ENCODE assay signal across 12 mouse cellular contexts in the genomic region with DNA sequence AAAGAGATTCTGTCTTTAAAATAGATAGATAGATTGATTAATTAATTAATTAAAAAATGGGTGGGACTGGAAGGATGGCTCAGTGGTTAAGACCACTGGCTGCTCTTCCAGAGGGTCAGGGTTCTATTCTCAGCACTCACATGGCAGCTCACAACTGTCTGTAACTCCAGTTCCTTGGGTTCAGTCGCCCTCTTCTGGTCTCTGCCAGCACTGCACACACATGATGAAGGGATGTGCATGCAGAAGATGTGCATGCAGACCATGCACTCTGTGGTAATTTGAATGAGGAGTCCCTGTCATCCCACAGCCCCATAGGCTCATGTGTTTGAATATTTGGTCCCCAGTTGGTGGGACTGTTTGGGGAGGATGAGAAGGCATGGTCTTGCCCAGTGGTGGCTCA. TPM values are rescaled to one million over a fixed set of nuclear protein-coding genes. Genes with fewer than 3 reads are reported as not detected.
DNase-seq lines count a peak whose midpoint lies in the region; ATAC-seq and TF ChIP-seq lines count a peak whose summit lies in the region.
"Had no signal": no experiment of that assay in that cellular context is flagged by ENCODE, and none has a peak within 500 bp of the region (broad histone marks: within the 10 kb centered on the region; RNA-seq: fewer than 3 reads in every experiment).

No protein-coding gene starts in this region.

- no peaks in the 10 kb centered on the region for H3K9me3 ChIP-seq in intestine, postnatal 0 days (ENCODE audit: control insufficient read depth)
- no peaks in the 10 kb centered on the region for H3K9me3 ChIP-seq in intestine, embryonic 16.5 days (ENCODE audit: control insufficient read depth, low read length)
- H3K9me3 ChIP-seq: intestine, embryonic 15.5 days had no signal

- no peak for DNase-seq in testis, postnatal 14 days (ENCODE audit: low spot score)
- peak; percentile 74 for DNase-seq in R1 (ENCODE audit: low read depth, low spot score)
- no peak for DNase-seq in adrenal gland, postnatal 10 days
- no peak for DNase-seq in left cerebral cortex, postnatal 10 days (ENCODE audit: extremely low spot score in 1 of 2, low spot score in 2 of 2)
- DNase-seq: heart, postnatal 4 days; lung, adult 18-20 months; right cerebral cortex, postnatal 25 days had no signal

- intact Hi-C loops in left cerebral cortex, postnatal 10 days (cut with DNase I): no loop called here

- WGBS in intestine, postnatal 0 days: 65% methylated on average over 1 of the region's 1 CpGs
- 20% methylated on average over 1 of the region's 1 CpGs for WGBS in intestine, embryonic 16.5 days

- no peak for TF ChIP-seq POLR2A in testis, adult 2 months (IDR thresholded peaks at IDR 0.05; ENCODE audit: control insufficient read depth, low read depth, low read length)

- no peak overlapping the region for H3K9ac ChIP-seq in intestine, postnatal 0 days (ENCODE audit: low read depth, low read length)
- H3K9ac ChIP-seq in intestine, embryonic 16.5 days (ENCODE audit: low read depth, low read length): no peak overlapping the region
- H3K9ac ChIP-seq: intestine, embryonic 15.5 days had no signal

- H3K4me2 ChIP-seq in intestine, postnatal 0 days (replicated peaks; ENCODE audit: low read depth): no peak overlapping the region
- no peak overlapping the region for H3K4me2 ChIP-seq in intestine, embryonic 16.5 days (ENCODE audit: low read depth, low read length)
- H3K4me2 ChIP-seq: intestine, embryonic 15.5 days had no signal

- ATAC-seq in intestine, postnatal 0 days: no peak
- no peak for ATAC-seq in intestine, embryonic 16.5 days
- ATAC-seq: intestine, embryonic 15.5 days had no signal

- H3K27me3 ChIP-seq in intestine, postnatal 0 days (replicated peaks; ENCODE audit: control insufficient read depth, insufficient read depth, low read length): no peaks in the 10 kb centered on the region
- no peaks in the 10 kb centered on the region for H3K27me3 ChIP-seq in intestine, embryonic 16.5 days (replicated peaks; ENCODE audit: control insufficient read depth, insufficient read depth, low read length)
- no peaks in the 10 kb centered on the region for H3K27me3 ChIP-seq in testis, adult 2 months (ENCODE audit: control insufficient read depth, insufficient read depth, low read length)
- H3K27me3 ChIP-seq: intestine, embryonic 15.5 days had no signal

- no peak overlapping the region for H3K4me3 ChIP-seq in intestine, postnatal 0 days (ENCODE audit: low read depth, low read length)
- no peak overlapping the region for H3K4me3 ChIP-seq in intestine, embryonic 16.5 days (ENCODE audit: low read length)
- no peak overlapping the region for H3K4me3 ChIP-seq in testis, adult 2 months (ENCODE audit: control insufficient read depth, low read depth, low read length)
- H3K4me3 ChIP-seq: erythroblast, embryonic 14.5 days; intestine, embryonic 15.5 days had no signal

- peak; percentile 51 for TF ChIP-seq CTCF in intestine, postnatal 0 days (IDR thresholded peaks at IDR 0.05; ENCODE audit: low read depth)
- TF ChIP-seq CTCF in testis, adult 2 months (IDR thresholded peaks at IDR 0.05; ENCODE audit: control insufficient read depth, insufficient read depth, insufficient replicate concordance, low read depth, low read length): peak; percentile 38; the same call in 1 of the 2 replicates

- H3K27ac ChIP-seq in intestine, postnatal 0 days (ENCODE audit: low read depth, low read length): no peak overlapping the region
- H3K27ac ChIP-seq in intestine, embryonic 16.5 days (ENCODE audit: low read length): no peak overlapping the region
- H3K27ac ChIP-seq in testis, adult 2 months (ENCODE audit: control insufficient read depth, insufficient read depth, low read depth, low read length): no peak overlapping the region
- H3K27ac ChIP-seq: intestine, embryonic 15.5 days had no signal

- H3K4me1 ChIP-seq in intestine, postnatal 0 days (replicated peaks; ENCODE audit: control insufficient read depth, insufficient read depth, low read length): no peaks in the 10 kb centered on the region
- peaks cover 5% of the 10 kb centered on the region for H3K4me1 ChIP-seq in intestine, embryonic 16.5 days (ENCODE audit: control insufficient read depth, insufficient read depth, low read length)
- peaks cover 4% of the 10 kb centered on the region; the same call in 1 of the 2 replicates for H3K4me1 ChIP-seq in testis, adult 2 months (ENCODE audit: control insufficient read depth, insufficient read depth, low read length)

- no peaks in the 10 kb centered on the region for H3K36me3 ChIP-seq in intestine, postnatal 0 days (ENCODE audit: control insufficient read depth, insufficient read depth)
- H3K36me3 ChIP-seq in intestine, embryonic 16.5 days (ENCODE audit: control insufficient read depth, insufficient read depth, low read length): no peaks in the 10 kb centered on the region
- no peaks in the 10 kb centered on the region for H3K36me3 ChIP-seq in testis, adult 2 months (ENCODE audit: control insufficient read depth, insufficient read depth, low read length)
- H3K36me3 ChIP-seq: intestine, embryonic 15.5 days had no signal

RNA-seq across cellular contexts. Expression of gene Nkain1, which starts 38.2 kb away (rescaled TPM):
- polyA plus RNA-seq in intestine, postnatal 0 days (2015; fragmentation: Nextera tagmentation; extraction: Ambion mirVana): 0.09 and 0.20 TPM in 2 replicates
- 0.15 TPM in 1 of 2 replicates, not detected in the other for polyA plus RNA-seq in intestine, embryonic 16.5 days (2015; fragmentation: Nextera tagmentation; extraction: Ambion mirVana)
- 12.3 and 13.1 TPM in 2 replicates for polyA plus RNA-seq in testis, adult 2 months (2012; rRNA removed)
- 1 to 10 TPM; 5.8 to 6.0 TPM for total RNA-seq in adrenal gland, postnatal 10 days (2021)
- 10 to 100 TPM; 65.4 to 67.0 TPM for total RNA-seq in left cerebral cortex, postnatal 10 days (2021)
- polyA plus RNA-seq: erythroblast, embryonic 14.5 days had no signal

Comparison
In these comparisons a context has a peak if more than half of its experiments do, and no peak if none do; other contexts are left out.
1. RNA of gene Nkain1, which starts 38.2 kb away (polyA plus RNA-seq): 12.3 to 13.1 TPM in testis, adult 2 months; 0.09 to 0.20 TPM in intestine, postnatal 0 days and 0.15 TPM in intestine, embryonic 16.5 days; every median in the first group is over 10 times any median in the second.